Mouse (Mus musculus): ENCODE results near the gene Mctp2. TPM values are rescaled to one million over a fixed set of nuclear protein-coding genes. Genes with fewer than 3 reads are reported as not detected.
A peak's percentile ranks its signal among the peaks of the same experiment; 100 is the strongest.

Mctp2 gene
- polyA plus RNA-seq, 1 experiment: 1.4 TPM

DNA sequence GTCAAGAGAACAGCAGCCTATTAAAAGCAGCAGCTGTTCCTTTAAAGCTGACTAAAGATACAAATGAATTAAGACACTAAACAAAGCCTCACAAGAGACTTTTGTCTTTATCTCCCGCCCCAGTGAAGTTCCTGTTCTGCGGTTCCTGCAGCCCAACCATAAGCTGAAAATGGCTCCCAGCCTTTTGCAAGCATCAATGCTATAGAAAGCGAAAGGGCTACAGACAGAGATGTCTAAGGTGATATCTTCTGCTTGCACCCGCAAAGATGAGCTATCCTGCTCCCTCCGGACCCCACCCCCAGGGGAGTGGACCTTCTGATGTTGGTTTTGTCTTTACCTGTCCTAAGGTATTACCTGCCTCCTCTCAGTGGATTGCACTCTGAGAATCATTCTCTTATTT lies 1.7 kb upstream of the Mctp2 start:
- Histone ChIP-seq H3K4me1 (ENCODE audit: control insufficient read depth, insufficient read depth, low read length) (no peaks in the 10 kb centered on the region), H3K27ac (ENCODE audit: insufficient read depth, low read length) (no peak overlapping the region), H3K4me3 (ENCODE audit: insufficient read depth, low read length) (no peak overlapping the region)
- no peak for TF ChIP-seq POLR2A (IDR thresholded peaks at IDR 0.05; ENCODE audit: low read depth, low read length)
- TF ChIP-seq CTCF (IDR thresholded peaks at IDR 0.05; ENCODE audit: borderline replicate concordance, insufficient read depth, low read length): no peak

- TF ChIP-seq POLR2A (IDR thresholded peaks at IDR 0.05; ENCODE audit: low read depth, low read length) (no peak), CTCF (IDR thresholded peaks at IDR 0.05; ENCODE audit: borderline replicate concordance, insufficient read depth, low read length) (no peak)
- no peak overlapping the region for H3K27ac ChIP-seq (ENCODE audit: insufficient read depth, low read length)
- H3K4me3 ChIP-seq (ENCODE audit: insufficient read depth, low read length): peak overlapping the region; percentile 42
- H3K4me1 ChIP-seq (ENCODE audit: control insufficient read depth, insufficient read depth, low read length): no peaks in the 10 kb centered on the region
Observed at GRCm38 (mm10) chr7:72306847-72307246, 439 bp upstream of the Mctp2 start.

- H3K4me1 ChIP-seq (ENCODE audit: control insufficient read depth, insufficient read depth, low read length): no peaks in the 10 kb centered on the region
- TF ChIP-seq CTCF (IDR thresholded peaks at IDR 0.05; ENCODE audit: borderline replicate concordance, insufficient read depth, low read length): no peak
- no peak for TF ChIP-seq POLR2A (IDR thresholded peaks at IDR 0.05; ENCODE audit: low read depth, low read length)
- H3K27ac ChIP-seq (ENCODE audit: insufficient read depth, low read length): no peak overlapping the region
- peak overlapping the region; percentile 42 for H3K4me3 ChIP-seq (ENCODE audit: insufficient read depth, low read length)
Observed at GRCm38 (mm10) chr7:72305971-72306370, 437 bp downstream of the Mctp2 start.

DNA sequence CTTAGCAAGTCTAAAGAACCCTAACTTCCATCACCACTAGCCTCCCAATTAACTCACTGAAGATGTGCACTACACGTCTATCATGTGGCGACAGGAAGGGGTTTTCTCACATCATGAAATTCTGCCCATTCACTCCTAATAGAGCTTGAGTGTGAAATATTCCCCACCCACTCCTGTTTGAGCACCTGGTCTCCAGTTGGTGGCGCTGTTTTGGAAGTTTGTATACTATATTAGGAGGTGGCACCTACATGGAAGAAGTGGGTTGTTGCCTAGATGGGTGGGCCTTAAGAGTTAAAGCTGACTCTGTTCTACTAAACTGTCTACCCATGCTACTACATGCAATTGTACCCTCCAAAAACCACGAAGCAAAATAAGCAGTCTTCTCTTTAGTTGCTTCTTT lies 4.7 kb downstream of the Mctp2 start:
- no peaks in the 10 kb centered on the region for H3K4me1 ChIP-seq (ENCODE audit: control insufficient read depth, insufficient read depth, low read length)
- H3K27ac ChIP-seq (ENCODE audit: insufficient read depth, low read length): no peak overlapping the region
- TF ChIP-seq POLR2A (IDR thresholded peaks at IDR 0.05; ENCODE audit: low read depth, low read length): no peak
- no peak overlapping the region for H3K4me3 ChIP-seq (ENCODE audit: insufficient read depth, low read length)

DNA sequence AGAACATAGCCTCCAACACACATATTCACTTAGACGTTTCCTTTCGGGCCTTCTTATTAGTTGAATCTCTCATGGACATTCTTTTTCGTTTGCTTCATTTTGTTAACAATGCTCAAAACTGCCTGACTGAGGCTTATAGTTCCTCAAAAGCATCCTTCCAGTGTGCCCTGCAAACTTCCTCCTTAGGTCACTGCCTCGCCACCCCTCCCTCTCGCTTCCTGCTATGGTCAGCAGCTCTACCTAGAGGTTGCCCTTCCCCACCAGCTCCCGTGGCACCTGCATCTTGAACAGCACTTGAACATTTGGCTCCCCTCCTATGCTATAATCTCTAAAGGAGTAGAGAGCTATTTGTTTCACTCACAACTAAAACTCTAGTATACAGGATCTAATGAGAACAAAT lies 6.7 kb downstream of the Mctp2 start:
- no peaks in the 10 kb centered on the region for H3K4me1 ChIP-seq (ENCODE audit: control insufficient read depth, insufficient read depth, low read length)
- TF ChIP-seq CTCF (IDR thresholded peaks at IDR 0.05; ENCODE audit: borderline replicate concordance, insufficient read depth, low read length) (no peak), POLR2A (IDR thresholded peaks at IDR 0.05; ENCODE audit: low read depth, low read length) (no peak)
- no peak overlapping the region for H3K27ac ChIP-seq (ENCODE audit: insufficient read depth, low read length)
- no peak overlapping the region for H3K4me3 ChIP-seq (ENCODE audit: insufficient read depth, low read length)

GRCm38 (mm10) chr7:72297013-72297412 lies 9.4 kb downstream of the Mctp2 start:
- Histone ChIP-seq H3K4me1 (ENCODE audit: control insufficient read depth, insufficient read depth, low read length) (no peaks in the 10 kb centered on the region), H3K4me3 (ENCODE audit: insufficient read depth, low read length) (no peak overlapping the region), H3K27ac (ENCODE audit: insufficient read depth, low read length) (no peak overlapping the region)
- TF ChIP-seq CTCF (IDR thresholded peaks at IDR 0.05; ENCODE audit: borderline replicate concordance, insufficient read depth, low read length): no peak
- no peak for TF ChIP-seq POLR2A (IDR thresholded peaks at IDR 0.05; ENCODE audit: low read depth, low read length)

DNA sequence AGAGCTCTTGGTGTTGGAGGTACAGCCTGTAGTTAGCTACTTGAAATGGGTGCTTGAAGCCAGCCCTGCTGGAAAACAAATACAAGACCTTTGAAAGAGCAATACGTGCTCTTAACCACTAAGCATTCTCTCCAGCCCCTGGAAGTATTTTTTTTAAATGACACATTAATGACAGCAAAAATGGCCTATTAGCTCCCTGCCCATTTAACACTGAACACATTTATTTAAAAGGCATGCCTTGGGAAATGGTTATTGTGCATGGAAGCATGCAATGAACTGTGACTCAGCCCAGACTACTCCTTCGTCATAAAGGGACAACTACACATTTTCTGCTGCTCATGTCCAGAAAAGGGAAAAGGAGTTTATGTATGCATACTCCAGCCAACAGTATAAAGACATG lies 10.2 kb downstream of the Mctp2 start:
- no peaks in the 10 kb centered on the region for H3K4me1 ChIP-seq (ENCODE audit: control insufficient read depth, insufficient read depth, low read length)
- peak overlapping the region; percentile 11; the same call in 1 of the 2 replicates for H3K27ac ChIP-seq (ENCODE audit: insufficient read depth, low read length)
- H3K4me3 ChIP-seq (ENCODE audit: insufficient read depth, low read length): no peak overlapping the region
- TF ChIP-seq POLR2A (IDR thresholded peaks at IDR 0.05; ENCODE audit: low read depth, low read length) (no peak), CTCF (IDR thresholded peaks at IDR 0.05; ENCODE audit: borderline replicate concordance, insufficient read depth, low read length) (no peak)

GRCm38 (mm10) chr7:72294886-72295285 lies 11.5 kb downstream of the Mctp2 start:
- no peak for TF ChIP-seq POLR2A (IDR thresholded peaks at IDR 0.05; ENCODE audit: low read depth, low read length)
- no peak for TF ChIP-seq CTCF (IDR thresholded peaks at IDR 0.05; ENCODE audit: borderline replicate concordance, insufficient read depth, low read length)
- no peak overlapping the region for H3K4me3 ChIP-seq (ENCODE audit: insufficient read depth, low read length)
- H3K4me1 ChIP-seq (ENCODE audit: control insufficient read depth, insufficient read depth, low read length): no peaks in the 10 kb centered on the region
- no peak overlapping the region for H3K27ac ChIP-seq (ENCODE audit: insufficient read depth, low read length)

DNA sequence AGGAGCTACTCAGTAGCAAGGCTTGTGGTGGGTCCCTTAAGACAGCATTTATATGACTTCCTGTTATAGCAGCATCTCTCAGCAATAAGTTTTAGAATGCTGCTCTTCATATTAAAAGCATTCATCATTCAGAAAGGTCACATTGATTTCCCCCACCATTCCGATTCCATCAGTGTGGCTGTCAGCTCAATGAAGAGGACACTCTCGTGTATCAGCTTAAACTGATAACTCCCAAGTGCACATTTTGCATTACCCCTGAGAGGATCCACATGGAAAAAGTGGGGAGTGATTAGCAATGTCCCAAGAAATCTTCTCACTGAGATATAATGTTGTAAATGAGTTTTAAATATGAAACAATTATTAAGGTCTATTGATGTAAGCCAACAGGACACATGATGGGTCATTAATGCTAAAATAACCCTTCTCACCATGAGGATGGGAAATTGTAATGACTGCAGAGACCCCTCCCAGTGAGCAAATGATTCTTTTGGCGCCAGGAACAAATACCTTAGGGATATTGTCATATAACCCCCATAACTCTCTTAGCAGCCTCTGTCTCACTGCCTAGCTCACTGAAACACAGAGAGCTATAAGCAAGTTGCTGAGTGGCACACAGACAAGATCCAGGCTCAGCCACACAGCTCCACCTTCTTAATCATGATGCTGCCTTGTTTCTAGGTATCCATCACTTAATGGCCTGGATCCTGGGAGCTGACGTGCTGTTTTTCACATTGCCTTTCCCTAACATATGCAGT lies 12.4 kb downstream of the Mctp2 start:
- H3K27ac ChIP-seq (ENCODE audit: insufficient read depth, low read length): no peak overlapping the region
- H3K4me1 ChIP-seq (ENCODE audit: control insufficient read depth, insufficient read depth, low read length): no peaks in the 10 kb centered on the region
- TF ChIP-seq CTCF (IDR thresholded peaks at IDR 0.05; ENCODE audit: borderline replicate concordance, insufficient read depth, low read length): no peak
- TF ChIP-seq POLR2A (IDR thresholded peaks at IDR 0.05; ENCODE audit: low read depth, low read length): no peak
- no peak overlapping the region for H3K4me3 ChIP-seq (ENCODE audit: insufficient read depth, low read length)

DNA sequence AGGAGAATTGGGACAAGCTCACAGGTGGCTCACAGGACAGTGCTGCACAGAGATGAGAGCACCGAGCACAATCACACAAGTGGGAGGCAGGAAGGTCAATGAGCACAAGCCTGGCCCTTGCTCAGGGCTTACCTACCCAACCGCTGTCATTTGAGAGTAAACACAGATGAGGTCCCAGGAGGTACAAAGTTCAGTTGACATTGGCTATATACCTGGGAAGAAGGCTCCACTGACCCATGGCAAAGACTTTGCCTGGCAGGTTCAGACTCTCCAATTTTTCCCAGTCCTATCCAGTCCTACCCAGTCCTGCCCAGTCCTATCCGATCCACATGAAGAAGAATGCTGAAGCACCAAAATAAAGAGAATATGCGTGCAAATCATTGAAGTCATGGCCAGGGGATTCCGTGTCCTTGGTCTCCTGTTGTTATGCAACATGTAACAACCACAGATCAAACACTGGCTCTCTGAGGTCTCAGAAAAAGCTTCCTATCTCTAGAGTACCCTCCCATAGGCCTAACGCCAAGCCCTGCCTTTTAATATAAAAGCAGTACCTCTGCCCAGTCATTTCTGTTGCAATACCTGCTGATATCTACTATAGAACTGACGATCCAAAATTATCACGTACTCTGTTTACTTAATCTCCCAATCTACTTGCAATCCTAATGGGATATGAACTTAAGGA lies 14.0 kb downstream of the Mctp2 start:
- Histone ChIP-seq H3K27ac (ENCODE audit: insufficient read depth, low read length) (no peak overlapping the region), H3K4me1 (ENCODE audit: control insufficient read depth, insufficient read depth, low read length) (no peaks in the 10 kb centered on the region), H3K4me3 (ENCODE audit: insufficient read depth, low read length) (no peak overlapping the region)
- no peak for TF ChIP-seq CTCF (IDR thresholded peaks at IDR 0.05; ENCODE audit: borderline replicate concordance, insufficient read depth, low read length)
- TF ChIP-seq POLR2A (IDR thresholded peaks at IDR 0.05; ENCODE audit: low read depth, low read length): no peak
